Mouse (Mus musculus) C2C12 (cell line): ENCODE data around the gene Med31. TPM values are rescaled to one million over a fixed set of nuclear protein-coding genes. Genes with fewer than 3 reads are reported as not detected.
A peak's percentile ranks its signal among the peaks of the same experiment; 100 is the strongest.

ENCODE experiments used
- H3K27me3 ChIP-seq: one replicate; pipeline ENCODE4 v1.6.1; 2011; ENCODE audit not compliant: control insufficient read depth, insufficient read depth, insufficient read length
- H3K36me3 ChIP-seq: one replicate; pipeline ENCODE4 v1.6.1; 2011; ENCODE audit not compliant: control insufficient read depth, insufficient read depth
- H3K4me3 ChIP-seq: one replicate; pipeline ENCODE4 v1.5.1; 2011; ENCODE audit warnings: mild to moderate bottlenecking, control low read depth; ENCODE audit not compliant: poor library complexity, insufficient read depth, severe bottlenecking
- H3K79me2 ChIP-seq: one replicate; pipeline ENCODE4 v1.6.1; 2011; ENCODE audit not compliant: control insufficient read depth, insufficient read depth
- H3K79me3 ChIP-seq: one replicate; pipeline ENCODE4 v1.6.1; 2011; ENCODE audit warnings: low read depth, control low read depth
- H3ac ChIP-seq: one replicate; pipeline ENCODE3; 2011; ENCODE audit warnings: low read depth; ENCODE audit not compliant: control insufficient read depth, insufficient read length
- CEBPB ChIP-seq: IDR thresholded peaks from one replicate; pipeline ENCODE4 v1.6.1; 2011; ENCODE audit warnings: low read depth, mild to moderate bottlenecking, control low read depth, moderate library complexity
- CTCF ChIP-seq: IDR thresholded peaks from one replicate; pipeline ENCODE4 v1.5.1; 2011; ENCODE audit not compliant: control insufficient read depth, insufficient read depth, insufficient read length
- FOSL1 ChIP-seq: IDR thresholded peaks from one replicate; pipeline ENCODE4 v1.8.0; 2011; ENCODE audit warnings: mild to moderate bottlenecking, low read length; ENCODE audit not compliant: poor library complexity, insufficient read depth, severe bottlenecking
- MAX ChIP-seq: IDR thresholded peaks from one replicate; pipeline ENCODE4 v1.6.1; 2011; ENCODE audit warnings: mild to moderate bottlenecking, control low read depth
- MYOD1 ChIP-seq: IDR thresholded peaks from one replicate; pipeline ENCODE4 v1.6.1; 2011; ENCODE audit warnings: low read depth; ENCODE audit not compliant: control insufficient read depth, insufficient read length
- MYOG ChIP-seq: IDR thresholded peaks from one replicate; pipeline ENCODE4 v1.6.1; 2011; ENCODE audit not compliant: control insufficient read depth, insufficient read length; ENCODE audit errors: extremely low read depth
- USF1 ChIP-seq: IDR thresholded peaks from one replicate; pipeline ENCODE4 v1.6.1; 2011; ENCODE audit warnings: low read depth, mild to moderate bottlenecking, control low read depth, moderate library complexity
- polyA plus RNA-seq: library from polyadenylated mRNA; unstranded; fragments of >200 nt; fragmentation: generic; extraction: Trizol; gene quantifications from one replicate; pipeline ENCODE4 v1.2.1, GENCODE M21; 2012; ENCODE audit warnings: missing spikeins

The Med31 gene
- polyA plus RNA-seq, 1 experiment = 17.8 TPM

- no peaks in the 10 kb centered on the region for H3K27me3 ChIP-seq
- peak within 1 kb of the TSS; percentile 71 for H3ac ChIP-seq
- peaks cover 52% of the 10 kb centered on the region for H3K79me3 ChIP-seq
- H3K36me3 ChIP-seq = peaks cover 36% of the 10 kb centered on the region
- peak within 1 kb of the TSS; percentile 97 for H3K4me3 ChIP-seq
- TF ChIP-seq MYOG = no peak
- peak; percentile 79 for TF ChIP-seq MAX
- peaks cover 82% of the 10 kb centered on the region for H3K79me2 ChIP-seq
These were observed 8.1 kb downstream of the Med31 start, which contains the start of the genes 4933427D14Rik and Txndc17 for GRCm38 (mm10) chr11:72207204-72207833. Gene 4933427D14Rik (minus strand): TSS chr11:72207459. Gene Txndc17 (plus strand): TSS chr11:72207547.

- Histone ChIP-seq H3K36me3 (peaks cover 36% of the 10 kb centered on the region), H3K79me3 (peaks cover 52% of the 10 kb centered on the region), H3ac (peak within 1 kb of the TSS; percentile 71), H3K79me2 (peaks cover 82% of the 10 kb centered on the region), H3K4me3 (peak within 1 kb of the TSS; percentile 97), H3K27me3 (no peaks in the 10 kb centered on the region)
- no peak for TF ChIP-seq FOSL1
- TF ChIP-seq CTCF = no peak
- TF ChIP-seq CEBPB = no peak
- TF ChIP-seq MYOD1 = no peak
- no peak for TF ChIP-seq MAX
- no peak for TF ChIP-seq USF1
- TF ChIP-seq MYOG = no peak
These were observed 8.8 kb downstream of the Med31 start, which contains the start of gene Gm43951 for GRCm38 (mm10) chr11:72206341-72207203. Gene Gm43951 (minus strand): TSS chr11:72206840.

- Histone ChIP-seq H3ac (no peak overlapping the region), H3K79me3 (peaks cover 51% of the 10 kb centered on the region), H3K4me3 (no peak overlapping the region), H3K27me3 (no peaks in the 10 kb centered on the region), H3K79me2 (peaks cover 73% of the 10 kb centered on the region), H3K36me3 (peaks cover 31% of the 10 kb centered on the region)
- TF ChIP-seq MAX (no peak), CTCF (no peak), FOSL1 (no peak), USF1 (no peak), CEBPB (no peak), MYOG (no peak), MYOD1 (no peak)
These were observed 10.1 kb downstream of the Med31 start for GRCm38 (mm10) chr11:72205256-72205655.

GRCm38 (mm10) chr11:72203440-72203839 is 12.0 kb downstream of the Med31 start:
- Histone ChIP-seq H3K79me3 (peaks cover 46% of the 10 kb centered on the region), H3ac (no peak overlapping the region)
- TF ChIP-seq FOSL1 (no peak), MYOD1 (no peak), CEBPB (no peak), USF1 (no peak), MYOG (no peak), CTCF (no peak), MAX (no peak)

GRCm38 (mm10) chr11:72196506-72196905 is 18.9 kb downstream of the Med31 start:
- Histone ChIP-seq H3K4me3 (no peak overlapping the region), H3ac (no peak overlapping the region), H3K27me3 (no peaks in the 10 kb centered on the region), H3K36me3 (peaks cover 55% of the 10 kb centered on the region), H3K79me2 (peaks cover 35% of the 10 kb centered on the region), H3K79me3 (peaks cover 9% of the 10 kb centered on the region)
- TF ChIP-seq MAX (no peak), USF1 (no peak), CEBPB (no peak), MYOG (no peak), CTCF (no peak), FOSL1 (no peak)

More at GRCm38 (mm10) chr11:72203440-72203839, 12.0 kb downstream of the Med31 start:
- peaks cover 70% of the 10 kb centered on the region for H3K79me2 ChIP-seq
- H3K27me3 ChIP-seq = no peaks in the 10 kb centered on the region
- H3K4me3 ChIP-seq = no peak overlapping the region
- H3K36me3 ChIP-seq = peaks cover 28% of the 10 kb centered on the region

DNA sequence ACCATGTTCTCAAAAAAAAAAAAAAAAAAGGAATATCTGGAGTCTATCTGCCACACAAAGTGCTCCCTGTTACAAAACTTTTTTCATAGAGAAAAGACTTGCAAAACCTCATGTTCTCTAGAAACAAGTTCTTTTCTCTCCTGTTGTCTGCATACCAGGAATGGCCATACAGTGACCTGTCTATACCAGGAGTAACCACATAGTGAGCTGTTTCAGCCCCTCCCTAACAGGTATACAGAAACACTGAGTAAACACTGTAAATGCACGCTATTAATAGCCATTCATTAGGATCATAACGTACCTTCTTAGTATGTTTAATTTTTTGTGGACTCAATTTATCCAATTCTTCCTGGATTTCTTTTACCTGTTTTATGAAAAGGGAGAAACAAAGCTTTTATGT is 21.1 kb downstream of the Med31 start:
- TF ChIP-seq CTCF (no peak), FOSL1 (no peak), CEBPB (no peak), MYOG (no peak), MYOD1 (no peak), USF1 (no peak), MAX (no peak)
- Histone ChIP-seq H3K4me3 (no peak overlapping the region), H3ac (no peak overlapping the region), H3K27me3 (no peaks in the 10 kb centered on the region), H3K79me2 (peaks cover 24% of the 10 kb centered on the region), H3K79me3 (peaks cover 6% of the 10 kb centered on the region), H3K36me3 (peaks cover 63% of the 10 kb centered on the region)
